Mouse (Mus musculus) limb, embryonic 10.5 days (tissue): ENCODE measurements around the gene Psme3. TPM values are rescaled to one million over a fixed set of nuclear protein-coding genes. Genes with fewer than 3 reads are reported as not detected.

Experiments used
- DNase-seq: peaks from one replicate; pipeline ENCODE4 v3.0.0-alpha.2; 2017; ENCODE audit warnings: low spot score
- H3K27ac ChIP-seq: fragments of 300-500 bp; sonication (generic); 2 replicates; pipeline ENCODE4 v1.5.1; 2016; ENCODE audit warnings: mild to moderate bottlenecking
- H3K27me3 ChIP-seq: fragments of 300-500 bp; sonication (generic); 2 replicates; pipeline ENCODE4 v1.6.1; 2016; ENCODE audit warnings: low read depth, mild to moderate bottlenecking; ENCODE audit not compliant: poor library complexity, severe bottlenecking
- H3K36me3 ChIP-seq: fragments of 300-500 bp; sonication (generic); 2 replicates; pipeline ENCODE4 v1.6.1; 2016; ENCODE audit warnings: mild to moderate bottlenecking, moderate library complexity
- H3K4me1 ChIP-seq: fragments of 300-500 bp; sonication (generic); 2 replicates; pipeline ENCODE4 v1.6.1; 2016
- H3K4me3 ChIP-seq: fragments of 300-500 bp; sonication (generic); 2 replicates; pipeline ENCODE4 v1.5.1; 2016; ENCODE audit warnings: mild to moderate bottlenecking, moderate library complexity
- H3K9me3 ChIP-seq: fragments of 300-500 bp; sonication (generic); replicated peaks from 2 replicates; pipeline ENCODE4 v1.6.1; 2016; ENCODE audit warnings: mild to moderate bottlenecking
- WGBS: fragments of 180-500 bp; shearing (Covaris S2); methylation state at CpG from one replicate; pipeline ENCODE4 v1.1.7; 2016; 5-methylcytosine and 5-hydroxymethylcytosine counted together
- polyA plus RNA-seq: library from polyadenylated mRNA; unstranded; fragments of >200 nt; fragmentation: Nextera tagmentation; extraction: Ambion mirVana; gene quantifications from 2 replicates; pipeline ENCODE4 v1.2.1, GENCODE M21; 2016

The Psme3 gene
- polyA plus RNA-seq, 1 experiment from 2014 or later, result 210 TPM

- H3K36me3 ChIP-seq, result peaks cover 76% of the 10 kb centered on the region
- 87% methylated on average over 9 of the region's 9 CpGs for WGBS
- DNase-seq, result no peak
Observed at GRCm38 (mm10) chr11:101287306-101287705, 28.7 kb upstream of the Psme3 start.

GRCm38 (mm10) chr11:101291231-101291630 lies 24.8 kb upstream of the Psme3 start:
- WGBS, result 96% methylated on average over 8 of the region's 8 CpGs
- peaks cover 98% of the 10 kb centered on the region for H3K36me3 ChIP-seq
- no peak overlapping the region for H3K27ac ChIP-seq

More at GRCm38 (mm10) chr11:101287306-101287705, 28.7 kb upstream of the Psme3 start:
- Histone ChIP-seq H3K4me1 (no peaks in the 10 kb centered on the region), H3K4me3 (no peak overlapping the region), H3K9me3 (no peaks in the 10 kb centered on the region), H3K27me3 (no peaks in the 10 kb centered on the region), H3K27ac (no peak overlapping the region)

GRCm38 (mm10) chr11:101295191-101295590 lies 20.8 kb upstream of the Psme3 start:
- peaks cover 94% of the 10 kb centered on the region for H3K36me3 ChIP-seq
- H3K9me3 ChIP-seq, result no peaks in the 10 kb centered on the region
- H3K27me3 ChIP-seq, result no peaks in the 10 kb centered on the region
- no peak for DNase-seq
- no peak overlapping the region for H3K4me3 ChIP-seq
- H3K27ac ChIP-seq, result no peak overlapping the region
- H3K4me1 ChIP-seq, result no peaks in the 10 kb centered on the region
- 96% methylated on average over 8 of the region's 8 CpGs for WGBS

More at GRCm38 (mm10) chr11:101291231-101291630, 24.8 kb upstream of the Psme3 start:
- H3K4me3 ChIP-seq, result no peak overlapping the region
- no peaks in the 10 kb centered on the region for H3K9me3 ChIP-seq
- no peaks in the 10 kb centered on the region for H3K4me1 ChIP-seq
- no peak for DNase-seq
- H3K27me3 ChIP-seq, result no peaks in the 10 kb centered on the region

- Histone ChIP-seq H3K4me1 (peaks cover 17% of the 10 kb centered on the region), H3K4me3 (peak overlapping the region; percentile 83), H3K27me3 (no peaks in the 10 kb centered on the region), H3K9me3 (no peaks in the 10 kb centered on the region), H3K27ac (no peak overlapping the region), H3K36me3 (peaks cover 39% of the 10 kb centered on the region)
- no peak for DNase-seq
- WGBS, result 68% methylated on average over 7 of the region's 7 CpGs
Observed at GRCm38 (mm10) chr11:101300881-101301280, 15.1 kb upstream of the Psme3 start.

GRCm38 (mm10) chr11:101301299-101302003 lies 14.6 kb upstream of the Psme3 start:
- Histone ChIP-seq H3K36me3 (peaks cover 34% of the 10 kb centered on the region), H3K9me3 (no peaks in the 10 kb centered on the region), H3K27ac (peak overlapping the region; percentile 84), H3K27me3 (no peaks in the 10 kb centered on the region), H3K4me1 (peaks cover 17% of the 10 kb centered on the region), H3K4me3 (peak overlapping the region; percentile 83)
- WGBS, result 13% methylated on average over 26 of the region's 26 CpGs
- DNase-seq, result no peak

- 6% methylated on average over 39 of the region's 39 CpGs for WGBS
- Histone ChIP-seq H3K27ac (peak within 1 kb of the TSS; percentile 84), H3K27me3 (no peaks in the 10 kb centered on the region)
Observed at GRCm38 (mm10) chr11:101302004-101302798, 13.8 kb upstream of the Psme3 start, which contains the start of gene Becn1. Becn1 (minus strand) TSS chr11:101302286.

GRCm38 (mm10) chr11:101307744-101308143 lies 8.3 kb upstream of the Psme3 start:
- H3K27me3 ChIP-seq, result no peaks in the 10 kb centered on the region
- H3K9me3 ChIP-seq, result no peaks in the 10 kb centered on the region
- H3K4me3 ChIP-seq, result no peak overlapping the region
- DNase-seq, result no peak
- no peaks in the 10 kb centered on the region for H3K36me3 ChIP-seq
- H3K4me1 ChIP-seq, result no peaks in the 10 kb centered on the region
- 43% methylated on average over 5 of the region's 5 CpGs for WGBS
- H3K27ac ChIP-seq, result no peak overlapping the region

More at GRCm38 (mm10) chr11:101302004-101302798, 13.8 kb upstream of the Psme3 start, which contains the start of gene Becn1:
- no peaks in the 10 kb centered on the region for H3K9me3 ChIP-seq
- DNase-seq, result peak; percentile 99
- peak within 1 kb of the TSS; percentile 83 for H3K4me3 ChIP-seq
- H3K4me1 ChIP-seq, result peaks cover 17% of the 10 kb centered on the region
- peaks cover 28% of the 10 kb centered on the region for H3K36me3 ChIP-seq

- no peaks in the 10 kb centered on the region for H3K9me3 ChIP-seq
- H3K27ac ChIP-seq, result no peak overlapping the region
- no peaks in the 10 kb centered on the region; the same call in none of the 2 replicates for H3K4me1 ChIP-seq
- no peak overlapping the region for H3K4me3 ChIP-seq
- no peaks in the 10 kb centered on the region for H3K27me3 ChIP-seq
- no peak for DNase-seq
- H3K36me3 ChIP-seq, result no peaks in the 10 kb centered on the region
- 88% methylated on average over 3 of the region's 3 CpGs for WGBS
Observed at GRCm38 (mm10) chr11:101311083-101311482, 4.9 kb upstream of the Psme3 start.

- Histone ChIP-seq H3K9me3 (no peaks in the 10 kb centered on the region), H3K27me3 (no peaks in the 10 kb centered on the region), H3K27ac (no peak overlapping the region), H3K4me1 (peaks cover 7% of the 10 kb centered on the region), H3K36me3 (no peaks in the 10 kb centered on the region), H3K4me3 (no peak overlapping the region)
- WGBS, result 78% methylated on average over 3 of the region's 3 CpGs
- DNase-seq, result no peak
Observed at GRCm38 (mm10) chr11:101312150-101312549, 3.9 kb upstream of the Psme3 start.

GRCm38 (mm10) chr11:101314567-101314966 lies 1.4 kb upstream of the Psme3 start:
- WGBS, result 95% methylated on average over 1 of the region's 1 CpGs
- Histone ChIP-seq H3K36me3 (peaks cover 22% of the 10 kb centered on the region), H3K27ac (no peak overlapping the region), H3K9me3 (no peaks in the 10 kb centered on the region), H3K27me3 (no peaks in the 10 kb centered on the region), H3K4me3 (no peak overlapping the region), H3K4me1 (peaks cover 17% of the 10 kb centered on the region)
- no peak for DNase-seq

- Histone ChIP-seq H3K4me3 (peak overlapping the region; percentile 92), H3K4me1 (peaks cover 17% of the 10 kb centered on the region), H3K9me3 (no peaks in the 10 kb centered on the region), H3K27ac (peak overlapping the region; percentile 91), H3K27me3 (no peaks in the 10 kb centered on the region), H3K36me3 (peaks cover 28% of the 10 kb centered on the region)
- WGBS, result 84% methylated on average over 8 of the region's 8 CpGs
- no peak for DNase-seq
Observed at GRCm38 (mm10) chr11:101315082-101315650, 847 bp upstream of the Psme3 start.

GRCm38 (mm10) chr11:101316501-101316917 lies 496 bp downstream of the Psme3 start:
- Histone ChIP-seq H3K27me3 (no peaks in the 10 kb centered on the region), H3K4me3 (peak overlapping the region; percentile 92), H3K9me3 (no peaks in the 10 kb centered on the region), H3K36me3 (peaks cover 41% of the 10 kb centered on the region), H3K4me1 (peaks cover 17% of the 10 kb centered on the region), H3K27ac (peak overlapping the region; percentile 91)
- WGBS, result under 1% methylated on average over 17 of the region's 17 CpGs
- peak; percentile 44 for DNase-seq
